Mouse (Mus musculus) testis, adult 10 weeks (tissue): Measurements from ENCODE around the gene Tk1. TPM values are rescaled to one million over a fixed set of nuclear protein-coding genes. Genes with fewer than 3 reads are reported as not detected.

Experiments
- polyA plus RNA-seq: library from polyadenylated mRNA; stranded (reverse); fragments of 350-450 nt; fragmentation: Illumina TruSeq; extraction: RNeasy Lipid Tissue Mini Kit (QIAGEN cat#74804); gene quantifications from one replicate; pipeline ENCODE4 v1.2.3, GENCODE M21; 2014; ENCODE audit warnings: low read depth, low replicate concordance

The Tk1 gene
- polyA plus RNA-seq: 0.32 TPM

GRCm38 (mm10) chr11:117825333-117826101 lies at the start of gene Tk1, which contains the start of gene Afmid:
Gene Tk1, minus strand, starts transcription at chr11:117826092.
Gene Afmid, plus strand, starts transcription at chr11:117825924.

GRCm38 (mm10) chr11:117872861-117873608 lies 47.1 kb upstream of the Tk1 start, which contains the start of gene Tha1:
Gene Tha1, minus strand, starts transcription at chr11:117873481.

GRCm38 (mm10) chr11:117860601-117861000 lies 34.7 kb upstream of the Tk1 start, which contains the start of gene Tmem235:
Gene Tmem235, plus strand, starts transcription at chr11:117860752.

GRCm38 (mm10) chr11:117848985-117849671 lies 23.2 kb upstream of the Tk1 start, which contains the start of gene Birc5:
Gene Birc5, plus strand, starts transcription at chr11:117849251.

GRCm38 (mm10) chr11:117809407-117810311 lies 16.2 kb downstream of the Tk1 start, which contains the start of the genes Gm20708 and Syngr2:
Gene Gm20708, plus strand, starts transcription at chr11:117809668.
Gene Syngr2, plus strand, starts transcription at chr11:117809668.

GRCm38 (mm10) chr11:117797511-117798159 lies 28.3 kb downstream of the Tk1 start, which contains the start of gene 6030468B19Rik:
Gene 6030468B19Rik, plus strand, starts transcription at chr11:117797660.

GRCm38 (mm10) chr11:117781993-117782704 lies 43.7 kb downstream of the Tk1 start, which contains the start of the genes Tmc8 and Tmc6:
Gene Tmc8, plus strand, starts transcription at chr11:117782076.
Gene Tmc6, minus strand, starts transcription at chr11:117782198.

Other genes starting within 250 kb of the Tk1 start
- gene Tnrc6c, start 171.8 kb downstream of the Tk1 start, polyA plus RNA-seq: 8.2 TPM
- 0.07 TPM for gene Tmc8, start 44.0 kb downstream of the Tk1 start, polyA plus RNA-seq
- gene Tmc6, start 43.9 kb downstream of the Tk1 start, polyA plus RNA-seq: 0.45 TPM
- gene 6030468B19Rik, start 28.4 kb downstream of the Tk1 start, polyA plus RNA-seq: not detected
- gene Gm20708, start 16.4 kb downstream of the Tk1 start, polyA plus RNA-seq: 2.1 TPM
- gene Syngr2, start 16.4 kb downstream of the Tk1 start, polyA plus RNA-seq: 2.2 TPM
- 0.91 TPM for gene Afmid, start 168 bp downstream of the Tk1 start, polyA plus RNA-seq
- 93.7 TPM for gene Birc5, start 23.2 kb upstream of the Tk1 start, polyA plus RNA-seq
- gene Tmem235, start 34.7 kb upstream of the Tk1 start, polyA plus RNA-seq: not detected
- not detected for gene Tha1, start 47.4 kb upstream of the Tk1 start, polyA plus RNA-seq
- 0.10 TPM for gene Socs3, start 144.0 kb upstream of the Tk1 start, polyA plus RNA-seq
- 6.1 TPM for gene Pgs1, start 160.2 kb upstream of the Tk1 start, polyA plus RNA-seq